Mouse (Mus musculus) lung, embryonic 16.5 days (tissue): ENCODE measurements around the gene Aifm1. TPM values are rescaled to one million over a fixed set of nuclear protein-coding genes. Genes with fewer than 3 reads are reported as not detected.

Source experiments
- ATAC-seq: fragments of 200-750 bp; cut with Nextera tagmentation; 2 replicates; pipeline ENCODE4 v1.8.0; 2017; ENCODE audit warnings: low read depth, mild to moderate bottlenecking, moderate library complexity
- H3K27ac ChIP-seq: fragments of 300-500 bp; sonication (generic); 2 replicates; pipeline ENCODE4 v1.5.1; 2014; ENCODE audit warnings: mild to moderate bottlenecking, control low read depth, low read length
- H3K27me3 ChIP-seq: fragments of 300-500 bp; sonication (generic); 2 replicates; pipeline ENCODE4 v1.6.1; 2014; ENCODE audit warnings: low read depth, low read length, mixed read lengths; ENCODE audit not compliant: control insufficient read depth, insufficient read depth
- H3K36me3 ChIP-seq: fragments of 300-500 bp; sonication (generic); 2 replicates; pipeline ENCODE4 v1.6.1; 2014; ENCODE audit warnings: low read length; ENCODE audit not compliant: control insufficient read depth, insufficient read depth
- H3K4me1 ChIP-seq: fragments of 300-500 bp; sonication (generic); replicated peaks from 2 replicates; pipeline ENCODE4 v1.6.1; 2014; ENCODE audit warnings: low read length, mixed read lengths; ENCODE audit not compliant: control insufficient read depth, insufficient read depth
- H3K4me2 ChIP-seq: fragments of 300-500 bp; sonication (generic); 2 replicates; pipeline ENCODE4 v1.6.1; 2014; ENCODE audit warnings: low read depth, low read length, control low read depth
- H3K4me3 ChIP-seq: fragments of 300-500 bp; sonication (generic); 2 replicates; pipeline ENCODE4 v1.5.1; 2014; ENCODE audit warnings: mild to moderate bottlenecking, low read length, control low read depth
- H3K9ac ChIP-seq: fragments of 300-500 bp; sonication (generic); 2 replicates; pipeline ENCODE4 v1.6.1; 2014; ENCODE audit warnings: low read length, control low read depth
- H3K9me3 ChIP-seq: fragments of 300-500 bp; sonication (generic); 2 replicates; pipeline ENCODE4 v1.6.1; 2016; ENCODE audit warnings: low read length; ENCODE audit not compliant: control insufficient read depth
- WGBS: fragments of 180-500 bp; shearing (Covaris S2); extraction: QIAGEN DNeasy Blood & Tissue Kit; methylation state at CpG from one replicate; pipeline ENCODE4 v1.1.7; 2014; 5-methylcytosine and 5-hydroxymethylcytosine counted together
- polyA plus RNA-seq: library from polyadenylated mRNA; unstranded; fragments of >200 nt; fragmentation: Nextera tagmentation; extraction: Ambion mirVana; gene quantifications from 2 replicates; pipeline ENCODE4 v1.2.1, GENCODE M21; 2015

Gene Aifm1
- polyA plus RNA-seq, 1 experiment from 2014 or later, result 60.5 TPM

DNA sequence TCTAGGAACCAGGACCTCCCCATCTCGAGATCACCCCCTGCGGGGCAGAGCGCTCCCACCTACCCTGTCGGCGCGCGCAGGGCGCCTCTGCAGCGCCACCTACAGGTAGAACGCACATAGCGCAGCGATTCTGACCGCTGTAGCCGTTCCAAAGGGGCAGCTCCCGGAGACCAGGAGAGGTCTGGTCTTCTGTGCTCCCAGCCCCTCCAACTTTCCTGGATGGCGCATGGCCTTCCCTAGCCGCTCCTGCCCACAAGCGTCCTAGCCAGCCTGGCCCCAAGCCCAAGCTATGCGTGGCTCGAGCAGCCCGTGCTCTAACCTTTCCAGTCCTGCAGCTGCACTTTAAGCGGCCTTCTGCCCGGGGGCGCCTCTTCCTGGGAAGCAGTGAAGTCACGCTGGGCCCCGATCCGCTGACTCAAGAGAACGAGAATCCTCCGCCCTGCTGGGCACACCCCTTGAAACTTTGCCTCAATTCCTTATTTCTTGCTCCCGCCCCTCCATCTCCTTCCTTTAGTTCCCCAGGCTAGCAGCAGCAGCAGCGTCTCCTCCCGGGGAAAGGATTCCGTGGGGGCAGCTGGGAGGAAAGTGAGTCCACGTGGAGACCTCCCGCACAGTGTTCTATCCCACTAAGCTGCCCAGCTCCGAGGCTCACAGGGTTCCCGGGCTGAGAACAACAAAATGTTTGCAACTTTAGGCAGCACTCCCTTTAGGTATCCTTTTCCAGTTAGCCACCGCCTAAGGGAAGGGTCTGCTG lies 50.4 kb downstream of the Aifm1 start, which contains the start of gene Elf4:
Gene Elf4, minus strand, starts transcription at position 379 of the 754 bp plus-strand sequence.
- WGBS, result 16% methylated on average over 38 of the region's 38 CpGs
- H3K27me3 ChIP-seq, result no peaks in the 10 kb centered on the region; the same call in 1 of the 2 replicates
- peak within 1 kb of the TSS; percentile 47 for H3K4me3 ChIP-seq
- peak within 1 kb of the TSS; percentile 66 for H3K4me2 ChIP-seq
- H3K27ac ChIP-seq, result no peak within 1 kb of the TSS
- H3K9me3 ChIP-seq, result no peaks in the 10 kb centered on the region
- H3K4me1 ChIP-seq, result no peaks in the 10 kb centered on the region
- no peaks in the 10 kb centered on the region for H3K36me3 ChIP-seq
- peak; percentile 91 for ATAC-seq
- peak within 1 kb of the TSS; percentile 67 for H3K9ac ChIP-seq

GRCm38 (mm10) chrX:48462297-48462696 lies 51.1 kb downstream of the Aifm1 start:
- H3K36me3 ChIP-seq, result no peaks in the 10 kb centered on the region
- H3K9me3 ChIP-seq, result no peaks in the 10 kb centered on the region
- H3K27ac ChIP-seq, result no peak overlapping the region
- WGBS, result 27% methylated on average over 4 of the region's 4 CpGs
- no peaks in the 10 kb centered on the region; the same call in 1 of the 2 replicates for H3K27me3 ChIP-seq
- peak; percentile 16 for ATAC-seq
- no peak overlapping the region for H3K9ac ChIP-seq
- H3K4me2 ChIP-seq, result peak overlapping the region; percentile 66
- H3K4me1 ChIP-seq, result no peaks in the 10 kb centered on the region
- H3K4me3 ChIP-seq, result peak overlapping the region; percentile 47

GRCm38 (mm10) chrX:48461006-48461405 lies 52.4 kb downstream of the Aifm1 start:
- H3K4me3 ChIP-seq, result no peak overlapping the region
- ATAC-seq, result no peak
- H3K9me3 ChIP-seq, result no peaks in the 10 kb centered on the region
- no peak overlapping the region for H3K9ac ChIP-seq
- 54% methylated on average over 4 of the region's 4 CpGs for WGBS
- no peaks in the 10 kb centered on the region for H3K36me3 ChIP-seq
- H3K27ac ChIP-seq, result no peak overlapping the region
- H3K4me2 ChIP-seq, result no peak overlapping the region
- H3K27me3 ChIP-seq, result no peaks in the 10 kb centered on the region; the same call in 1 of the 2 replicates
- H3K4me1 ChIP-seq, result no peaks in the 10 kb centered on the region

GRCm38 (mm10) chrX:48460496-48460895 lies 52.9 kb downstream of the Aifm1 start:
- no peak overlapping the region for H3K27ac ChIP-seq
- no peaks in the 10 kb centered on the region; the same call in 1 of the 2 replicates for H3K27me3 ChIP-seq
- H3K4me2 ChIP-seq, result no peak overlapping the region
- WGBS, result 61% methylated on average over 7 of the region's 7 CpGs
- ATAC-seq, result no peak
- H3K9ac ChIP-seq, result no peak overlapping the region
- no peak overlapping the region for H3K4me3 ChIP-seq
- no peaks in the 10 kb centered on the region for H3K9me3 ChIP-seq
- H3K36me3 ChIP-seq, result no peaks in the 10 kb centered on the region
- H3K4me1 ChIP-seq, result no peaks in the 10 kb centered on the region

DNA sequence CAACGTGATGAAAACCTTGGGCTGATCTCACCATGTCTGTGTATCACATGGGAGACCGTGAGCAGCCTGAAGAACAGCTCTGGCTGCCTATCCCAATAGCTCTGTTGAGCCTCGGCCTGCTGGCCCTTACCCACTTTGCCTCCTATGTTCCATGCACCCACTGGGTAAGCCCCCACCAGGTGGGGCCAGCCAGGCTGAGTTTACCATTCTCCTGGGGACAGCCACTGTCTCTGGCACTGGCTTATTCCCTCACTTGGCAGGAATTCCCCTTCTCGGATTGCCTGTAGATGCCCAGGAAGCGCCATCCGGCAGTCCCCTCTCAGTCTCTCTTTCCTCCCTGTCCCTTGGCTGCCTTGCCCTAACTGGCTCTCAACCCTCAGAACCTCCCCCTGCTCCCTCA lies 56.4 kb downstream of the Aifm1 start:
- ATAC-seq, result no peak
- WGBS, result 70% methylated on average over 6 of the region's 6 CpGs
- Histone ChIP-seq H3K36me3 (no peaks in the 10 kb centered on the region), H3K4me1 (no peaks in the 10 kb centered on the region; the same call in 1 of the 2 replicates), H3K9me3 (no peaks in the 10 kb centered on the region; the same call in 1 of the 2 replicates), H3K27me3 (no peaks in the 10 kb centered on the region; the same call in 1 of the 2 replicates), H3K27ac (no peak overlapping the region), H3K4me3 (no peak overlapping the region), H3K4me2 (no peak overlapping the region), H3K9ac (no peak overlapping the region)

GRCm38 (mm10) chrX:48455018-48455417 lies 58.3 kb downstream of the Aifm1 start:
- no peak overlapping the region for H3K4me3 ChIP-seq
- no peak for ATAC-seq
- no peaks in the 10 kb centered on the region; the same call in 1 of the 2 replicates for H3K4me1 ChIP-seq
- WGBS, result 21% methylated on average over 9 of the region's 9 CpGs
- H3K9ac ChIP-seq, result no peak overlapping the region
- H3K27me3 ChIP-seq, result no peaks in the 10 kb centered on the region; the same call in none of the 2 replicates
- H3K4me2 ChIP-seq, result peak overlapping the region; percentile 55
- H3K9me3 ChIP-seq, result no peaks in the 10 kb centered on the region; the same call in 1 of the 2 replicates
- H3K36me3 ChIP-seq, result no peaks in the 10 kb centered on the region
- no peak overlapping the region for H3K27ac ChIP-seq

GRCm38 (mm10) chrX:48454495-48454878 lies 58.9 kb downstream of the Aifm1 start:
- no peaks in the 10 kb centered on the region for H3K36me3 ChIP-seq
- peak overlapping the region; percentile 61 for H3K4me3 ChIP-seq
- H3K4me1 ChIP-seq, result no peaks in the 10 kb centered on the region; the same call in 1 of the 2 replicates
- peak overlapping the region; percentile 65 for H3K9ac ChIP-seq
- H3K27me3 ChIP-seq, result no peaks in the 10 kb centered on the region; the same call in none of the 2 replicates
- H3K9me3 ChIP-seq, result no peaks in the 10 kb centered on the region; the same call in 1 of the 2 replicates
- WGBS, result 16% methylated on average over 21 of the region's 21 CpGs
- H3K27ac ChIP-seq, result no peak overlapping the region
- peak; percentile 65 for ATAC-seq
- H3K4me2 ChIP-seq, result peak overlapping the region; percentile 55

GRCm38 (mm10) chrX:48453736-48454494 lies 59.4 kb downstream of the Aifm1 start:
- Histone ChIP-seq H3K27ac (peak overlapping the region; percentile 33; the same call in 1 of the 2 replicates), H3K27me3 (no peaks in the 10 kb centered on the region; the same call in none of the 2 replicates), H3K9ac (peak overlapping the region; percentile 65), H3K36me3 (no peaks in the 10 kb centered on the region), H3K9me3 (no peaks in the 10 kb centered on the region; the same call in 1 of the 2 replicates), H3K4me1 (no peaks in the 10 kb centered on the region; the same call in 1 of the 2 replicates), H3K4me2 (peak overlapping the region; percentile 55), H3K4me3 (peak overlapping the region; percentile 61)
- WGBS, result 16% methylated on average over 35 of the region's 91 CpGs
- ATAC-seq, result peak; percentile 93
